Mouse (Mus musculus) intestine, embryonic 16.5 days (tissue): ENCODE data around the gene Olfr287. TPM values are rescaled to one million over a fixed set of nuclear protein-coding genes. Genes with fewer than 3 reads are reported as not detected.

Experiments
- ATAC-seq: fragments of 200-750 bp; cut with Nextera tagmentation; 2 replicates; pipeline ENCODE4 v1.8.0; 2017; ENCODE audit warnings: moderate TSS enrichment, moderate library complexity
- H3K27ac ChIP-seq: fragments of 300-500 bp; sonication (generic); 2 replicates; pipeline ENCODE4 v1.5.1; 2014; ENCODE audit warnings: mild to moderate bottlenecking, low read length
- H3K27me3 ChIP-seq: fragments of 300-500 bp; sonication (generic); replicated peaks from 2 replicates; pipeline ENCODE4 v1.6.1; 2014; ENCODE audit warnings: low read length, control low read depth, mixed read lengths; ENCODE audit not compliant: control insufficient read depth, insufficient read depth
- H3K36me3 ChIP-seq: fragments of 300-500 bp; sonication (generic); 2 replicates; pipeline ENCODE4 v1.6.1; 2014; ENCODE audit warnings: low read length, control low read depth; ENCODE audit not compliant: control insufficient read depth, insufficient read depth
- H3K4me1 ChIP-seq: fragments of 300-500 bp; sonication (generic); 2 replicates; pipeline ENCODE4 v1.6.1; 2014; ENCODE audit warnings: low read length, control low read depth, mixed read lengths; ENCODE audit not compliant: control insufficient read depth, insufficient read depth
- H3K4me2 ChIP-seq: fragments of 300-500 bp; sonication (generic); 2 replicates; pipeline ENCODE4 v1.6.1; 2014; ENCODE audit warnings: low read depth, low read length, control low read depth
- H3K4me3 ChIP-seq: fragments of 300-500 bp; sonication (generic); 2 replicates; pipeline ENCODE4 v1.5.1; 2014; ENCODE audit warnings: mild to moderate bottlenecking, low read length
- H3K9ac ChIP-seq: fragments of 300-500 bp; sonication (generic); 2 replicates; pipeline ENCODE4 v1.6.1; 2014; ENCODE audit warnings: low read depth, low read length
- H3K9me3 ChIP-seq: fragments of 300-500 bp; sonication (generic); 2 replicates; pipeline ENCODE4 v1.6.1; 2016; ENCODE audit warnings: low read length, control low read depth; ENCODE audit not compliant: control insufficient read depth
- WGBS: fragments of 180-500 bp; shearing (Covaris S2); extraction: QIAGEN DNeasy Blood & Tissue Kit; methylation state at CpG from one replicate; pipeline ENCODE4 v1.1.7; 2014; 5-methylcytosine and 5-hydroxymethylcytosine counted together
- polyA plus RNA-seq: library from polyadenylated mRNA; unstranded; fragments of >200 nt; fragmentation: Nextera tagmentation; extraction: Ambion mirVana; gene quantifications from 2 replicates; pipeline ENCODE4 v1.2.1, GENCODE M21; 2015

Gene Olfr287
- polyA plus RNA-seq, 1 experiment from 2014 or later, result not detected

- Histone ChIP-seq H3K9ac (no peak overlapping the region), H3K4me1 (no peaks in the 10 kb centered on the region)
These were observed 7.5 kb downstream of the Olfr287 start for GRCm38 (mm10) chr15:98213336-98213870.

GRCm38 (mm10) chr15:98209676-98210075, 11.2 kb downstream of the Olfr287 start:
- no peak overlapping the region for H3K9ac ChIP-seq
- H3K36me3 ChIP-seq, result no peaks in the 10 kb centered on the region
- H3K4me1 ChIP-seq, result no peaks in the 10 kb centered on the region
- WGBS, result 79% methylated on average over 7 of the region's 7 CpGs
- H3K27ac ChIP-seq, result no peak overlapping the region
- no peak overlapping the region for H3K4me3 ChIP-seq
- ATAC-seq, result no peak
- H3K9me3 ChIP-seq, result no peaks in the 10 kb centered on the region
- no peak overlapping the region for H3K4me2 ChIP-seq
- no peaks in the 10 kb centered on the region for H3K27me3 ChIP-seq

More at GRCm38 (mm10) chr15:98213336-98213870, 7.5 kb downstream of the Olfr287 start:
- Histone ChIP-seq H3K27ac (no peak overlapping the region), H3K9me3 (no peaks in the 10 kb centered on the region), H3K4me2 (no peak overlapping the region), H3K36me3 (no peaks in the 10 kb centered on the region), H3K4me3 (no peak overlapping the region), H3K27me3 (no peaks in the 10 kb centered on the region)
- WGBS, result 77% methylated on average over 5 of the region's 5 CpGs
- no peak for ATAC-seq

- 66% methylated on average over 3 of the region's 3 CpGs for WGBS
- no peak for ATAC-seq
- no peaks in the 10 kb centered on the region for H3K27me3 ChIP-seq
These were observed 25.4 kb downstream of the Olfr287 start, which contains the start of gene Olfr288 for GRCm38 (mm10) chr15:98195442-98195841. TSS of gene Olfr288 (minus strand) at chr15:98195542.

GRCm38 (mm10) chr15:98184456-98184855, 36.4 kb downstream of the Olfr287 start:
- no peak overlapping the region for H3K27ac ChIP-seq
- WGBS, result 56% methylated on average over 4 of the region's 4 CpGs
- no peaks in the 10 kb centered on the region for H3K27me3 ChIP-seq
- no peak overlapping the region for H3K4me3 ChIP-seq
- H3K4me2 ChIP-seq, result no peak overlapping the region
- H3K9me3 ChIP-seq, result no peaks in the 10 kb centered on the region
- no peak overlapping the region for H3K9ac ChIP-seq
- no peak for ATAC-seq
- H3K36me3 ChIP-seq, result no peaks in the 10 kb centered on the region
- peaks cover 4% of the 10 kb centered on the region; the same call in 1 of the 2 replicates for H3K4me1 ChIP-seq

More at GRCm38 (mm10) chr15:98195442-98195841, 25.4 kb downstream of the Olfr287 start, which contains the start of gene Olfr288:
- no peak within 1 kb of the TSS for H3K4me3 ChIP-seq
- H3K4me1 ChIP-seq, result no peaks in the 10 kb centered on the region
- no peak within 1 kb of the TSS for H3K4me2 ChIP-seq
- H3K9me3 ChIP-seq, result no peaks in the 10 kb centered on the region
- no peak within 1 kb of the TSS for H3K9ac ChIP-seq
- no peak within 1 kb of the TSS for H3K27ac ChIP-seq
- no peaks in the 10 kb centered on the region for H3K36me3 ChIP-seq

GRCm38 (mm10) chr15:98181856-98182570, 38.8 kb downstream of the Olfr287 start:
- Histone ChIP-seq H3K36me3 (no peaks in the 10 kb centered on the region), H3K9me3 (no peaks in the 10 kb centered on the region), H3K27ac (no peak overlapping the region), H3K9ac (no peak overlapping the region), H3K4me2 (no peak overlapping the region), H3K27me3 (no peaks in the 10 kb centered on the region; the same call in 1 of the 2 replicates), H3K4me1 (peaks cover 4% of the 10 kb centered on the region; the same call in 1 of the 2 replicates), H3K4me3 (no peak overlapping the region)
- 61% methylated on average over 12 of the region's 12 CpGs for WGBS
- peak; percentile 6; the same call in 1 of the 2 replicates for ATAC-seq

GRCm38 (mm10) chr15:98181132-98181711, 39.6 kb downstream of the Olfr287 start:
- H3K9me3 ChIP-seq, result no peaks in the 10 kb centered on the region

GRCm38 (mm10) chr15:98180567-98181131, 40.2 kb downstream of the Olfr287 start:
- Histone ChIP-seq H3K4me3 (peak overlapping the region; percentile 53), H3K9ac (peak overlapping the region; percentile 34), H3K27ac (0 out of 2 replicates have a peak overlapping the region, but pooled peaks have one; percentile 29), H3K36me3 (no peaks in the 10 kb centered on the region), H3K9me3 (no peaks in the 10 kb centered on the region), H3K27me3 (no peaks in the 10 kb centered on the region; the same call in 1 of the 2 replicates), H3K4me2 (peak overlapping the region; percentile 55), H3K4me1 (peaks cover 4% of the 10 kb centered on the region; the same call in 1 of the 2 replicates)
- no peak for ATAC-seq
- 6% methylated on average over 26 of the region's 26 CpGs for WGBS

More at GRCm38 (mm10) chr15:98181132-98181711, 39.6 kb downstream of the Olfr287 start:
- no peaks in the 10 kb centered on the region for H3K36me3 ChIP-seq
- peak overlapping the region; percentile 34 for H3K9ac ChIP-seq
- 0 out of 2 replicates have a peak overlapping the region, but pooled peaks have one; percentile 29 for H3K27ac ChIP-seq
- under 1% methylated on average over 30 of the region's 30 CpGs for WGBS
- peak overlapping the region; percentile 55 for H3K4me2 ChIP-seq
- H3K4me1 ChIP-seq, result peaks cover 4% of the 10 kb centered on the region; the same call in 1 of the 2 replicates
- peak overlapping the region; percentile 53 for H3K4me3 ChIP-seq
- H3K27me3 ChIP-seq, result no peaks in the 10 kb centered on the region; the same call in 1 of the 2 replicates
- ATAC-seq, result peak; percentile 99

GRCm38 (mm10) chr15:98177320-98177719, 43.5 kb downstream of the Olfr287 start:
- Histone ChIP-seq H3K4me3 (no peak overlapping the region), H3K27ac (no peak overlapping the region), H3K4me1 (peaks cover 4% of the 10 kb centered on the region; the same call in 1 of the 2 replicates), H3K9ac (no peak overlapping the region), H3K4me2 (no peak overlapping the region), H3K36me3 (no peaks in the 10 kb centered on the region), H3K9me3 (no peaks in the 10 kb centered on the region), H3K27me3 (no peaks in the 10 kb centered on the region; the same call in 1 of the 2 replicates)
- 59% methylated on average over 3 of the region's 3 CpGs for WGBS
- no peak for ATAC-seq

- no peak overlapping the region for H3K27ac ChIP-seq
- no peak overlapping the region for H3K4me2 ChIP-seq
- no peak overlapping the region for H3K4me3 ChIP-seq
- ATAC-seq, result no peak
- H3K9ac ChIP-seq, result no peak overlapping the region
- H3K36me3 ChIP-seq, result no peaks in the 10 kb centered on the region
- H3K4me1 ChIP-seq, result no peaks in the 10 kb centered on the region
- peaks cover 26% of the 10 kb centered on the region for H3K27me3 ChIP-seq
- 41% methylated on average over 8 of the region's 8 CpGs for WGBS
- H3K9me3 ChIP-seq, result no peaks in the 10 kb centered on the region
These were observed 47.0 kb downstream of the Olfr287 start for GRCm38 (mm10) chr15:98173821-98174220.
